Mouse (Mus musculus) B cell, adult 2 months (primary cell): ENCODE measurements around the gene Phf2.
"Not testable (repeated sequence)": the region's sequence is repeated elsewhere in the genome, so short reads cannot be mapped to it uniquely, and the experiment has no call there.

ENCODE experiments used
- DNase-seq, 2 experiments: peaks; one replicate each; pipeline ENCODE4 v3.0.0; 2022

Gene Phf2

GRCm38 (mm10) chr13:48857246-48857932, 13.5 kb downstream of the Phf2 start:
- peak; percentile 55 to 57 for DNase-seq

- no peak for DNase-seq
Observed at GRCm38 (mm10) chr13:48853947-48854346, 17.0 kb downstream of the Phf2 start.

- no peak for DNase-seq
Observed at GRCm38 (mm10) chr13:48853475-48853874, 17.4 kb downstream of the Phf2 start.

GRCm38 (mm10) chr13:48852859-48853258, 18.1 kb downstream of the Phf2 start:
- DNase-seq, result peak; percentile 50 to 56

- no peak for DNase-seq
Observed at GRCm38 (mm10) chr13:48851719-48852118, 19.2 kb downstream of the Phf2 start.

DNA sequence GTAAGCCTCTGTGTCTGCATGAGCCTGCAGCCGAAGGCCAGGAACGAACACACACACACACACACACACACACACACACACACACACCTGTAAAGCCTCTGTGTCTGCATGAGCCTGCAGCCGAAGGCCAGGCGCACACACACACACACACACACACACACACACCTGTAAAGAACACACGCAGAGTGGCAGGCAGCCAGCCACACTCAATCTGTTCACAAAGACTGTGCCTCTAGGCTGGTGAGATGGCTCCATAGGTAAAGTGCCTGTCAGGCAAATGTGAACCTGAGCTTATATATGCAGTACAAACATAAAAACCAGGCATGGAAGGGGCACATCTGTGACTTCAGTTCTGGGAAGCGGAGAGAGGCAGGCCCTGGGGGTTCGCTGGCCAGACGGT, 20.1 kb downstream of the Phf2 start:
- no peak for DNase-seq

GRCm38 (mm10) chr13:48850326-48850725, 20.6 kb downstream of the Phf2 start:
- no peak for DNase-seq

- no peak for DNase-seq
Observed at GRCm38 (mm10) chr13:48849155-48849554, 21.8 kb downstream of the Phf2 start.

- DNase-seq, result no peak
Observed at GRCm38 (mm10) chr13:48845308-48845707, 25.6 kb downstream of the Phf2 start.

GRCm38 (mm10) chr13:48843530-48843929, 27.4 kb downstream of the Phf2 start:
- DNase-seq, result no peak

- DNase-seq, result peak; percentile 36 to 53
Observed at GRCm38 (mm10) chr13:48841905-48842592, 28.9 kb downstream of the Phf2 start.

DNA sequence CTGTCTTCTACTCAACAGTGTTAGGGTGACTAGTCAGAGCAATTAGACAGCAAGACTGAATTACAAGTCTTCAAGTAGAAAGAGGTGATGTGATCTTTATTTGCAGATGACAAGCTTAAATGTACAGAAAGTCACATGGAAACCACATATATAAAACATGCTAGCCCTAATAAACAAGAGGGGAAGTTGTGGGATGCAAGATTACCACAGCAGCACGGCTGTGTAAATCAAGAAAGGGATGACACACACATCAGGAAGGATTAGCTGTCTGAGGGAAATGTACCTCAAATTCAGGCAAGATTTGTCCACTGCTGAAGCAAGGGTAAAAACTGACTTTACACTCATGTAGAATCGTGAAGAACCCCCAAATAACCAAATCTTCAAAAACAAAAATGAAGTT, 32.6 kb downstream of the Phf2 start:
- DNase-seq, result no peak

DNA sequence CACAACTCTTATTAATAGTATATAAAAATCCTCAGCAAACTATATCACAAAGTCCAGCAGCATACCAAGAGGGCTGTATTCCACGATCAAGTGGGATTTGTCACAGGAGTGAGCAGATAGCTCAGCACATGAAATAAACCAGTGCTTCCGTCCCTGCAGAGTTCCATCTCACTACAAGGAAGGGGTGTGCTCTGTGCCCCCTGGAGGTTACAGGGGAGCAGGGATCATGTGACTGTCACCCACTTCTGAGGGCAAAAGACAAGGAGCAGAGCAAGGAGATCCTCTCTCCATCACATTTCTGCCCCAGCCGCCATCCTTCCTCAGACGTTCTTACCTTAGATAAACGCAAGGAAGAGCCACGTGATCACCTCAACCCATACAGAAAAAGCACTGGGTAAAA, 33.4 kb downstream of the Phf2 start:
- DNase-seq, result no peak

DNA sequence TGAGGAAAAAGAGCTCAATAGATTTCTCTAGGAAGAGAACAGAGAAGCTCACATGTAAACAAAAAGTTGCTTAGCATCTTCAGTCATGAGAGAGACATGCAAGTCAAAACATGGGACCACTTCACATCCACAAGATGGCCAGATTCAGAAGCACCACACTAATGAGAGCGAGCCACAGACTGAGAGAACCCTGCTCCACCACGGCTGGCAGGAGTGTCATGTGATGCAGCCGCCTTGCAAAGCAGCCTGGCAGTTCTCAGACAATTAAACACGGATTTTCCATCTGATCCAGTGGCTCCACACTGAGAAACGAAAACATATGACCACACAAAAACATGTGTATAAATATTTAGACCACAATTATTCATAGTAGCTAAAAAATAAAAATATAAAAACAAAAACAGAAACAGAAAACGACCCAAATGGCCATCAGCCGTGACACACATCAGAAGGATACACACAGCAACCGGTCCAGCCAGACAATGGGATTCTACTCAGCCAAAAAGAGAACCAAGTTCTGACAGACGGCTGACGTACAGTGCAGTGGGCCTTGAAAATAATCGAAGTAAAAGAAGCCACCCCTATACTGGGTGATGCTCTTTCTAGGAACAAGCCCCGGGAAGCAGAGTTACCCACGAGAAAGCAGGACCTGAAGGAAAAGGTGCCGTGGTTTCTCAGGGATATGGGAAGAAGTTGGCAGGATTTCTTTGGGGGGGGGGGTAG, 40.2 kb downstream of the Phf2 start:
- no peak for DNase-seq

DNA sequence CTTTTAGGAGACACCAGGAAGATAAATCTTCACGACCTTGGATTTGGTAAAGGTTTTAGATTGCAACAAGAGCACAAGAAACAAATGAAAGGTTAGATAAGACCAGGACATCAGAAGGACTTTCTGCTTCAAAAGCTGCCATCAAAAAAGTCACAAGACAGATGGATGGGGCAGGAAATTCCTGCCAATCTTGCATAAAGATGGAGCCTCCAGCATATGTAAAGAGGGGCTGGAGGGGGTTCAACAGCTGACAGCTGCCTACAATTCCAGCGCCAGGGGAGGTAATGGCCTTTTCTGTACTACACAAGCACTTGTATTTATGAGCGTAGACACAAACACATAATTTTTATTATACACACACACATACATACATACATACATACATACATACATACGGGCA, 41.1 kb downstream of the Phf2 start:
- no peak for DNase-seq

GRCm38 (mm10) chr13:48822871-48823270, 48.0 kb downstream of the Phf2 start:
- DNase-seq, result no peak

- DNase-seq, result no peak
Observed at GRCm38 (mm10) chr13:48822288-48822687, 48.6 kb downstream of the Phf2 start.

- DNase-seq, result no peak
Observed at GRCm38 (mm10) chr13:48819131-48819530, 51.8 kb downstream of the Phf2 start.

- no peak for DNase-seq
Observed at GRCm38 (mm10) chr13:48814406-48814805, 56.5 kb downstream of the Phf2 start.

GRCm38 (mm10) chr13:48810991-48811390, 59.9 kb downstream of the Phf2 start:
- DNase-seq, result no peak

GRCm38 (mm10) chr13:48810274-48810823, 60.6 kb downstream of the Phf2 start:
- DNase-seq, result no peak

- DNase-seq, result not testable (repeated sequence)
Observed at GRCm38 (mm10) chr13:48809668-48810067, 61.3 kb downstream of the Phf2 start.

- peak; percentile 64 to 68 for DNase-seq
Observed at GRCm38 (mm10) chr13:48807481-48808031, 63.4 kb downstream of the Phf2 start.
